Mouse (Mus musculus) bone marrow macrophage, adult 2 months (primary cell): ENCODE measurements around the gene P3h1. TPM values are rescaled to one million over a fixed set of nuclear protein-coding genes. Genes with fewer than 3 reads are reported as not detected.
A peak's percentile ranks its signal among the peaks of the same experiment; 100 is the strongest.

Experiments used
- H3K27ac ChIP-seq: 2 replicates; pipeline ENCODE4 v1.5.1; 2012; ENCODE audit warnings: low read depth, low read length; ENCODE audit not compliant: insufficient read depth
- H3K4me1 ChIP-seq: 2 replicates; pipeline ENCODE4 v1.6.1; 2012; ENCODE audit warnings: low read length; ENCODE audit not compliant: control insufficient read depth, insufficient read depth
- H3K4me3 ChIP-seq: 2 replicates; pipeline ENCODE4 v1.5.1; 2012; ENCODE audit warnings: mild to moderate bottlenecking, low read length, moderate library complexity; ENCODE audit not compliant: insufficient read depth
- CTCF ChIP-seq: IDR thresholded peaks from 2 replicates; pipeline ENCODE4 v1.5.1; 2012; ENCODE audit warnings: low read depth, mild to moderate bottlenecking, low read length, moderate library complexity
- POLR2A ChIP-seq: IDR thresholded peaks from 2 replicates; pipeline ENCODE4 v1.6.1; 2012; ENCODE audit warnings: mild to moderate bottlenecking, low read depth, low read length, borderline replicate concordance
- polyA plus RNA-seq: library from polyadenylated mRNA; stranded (reverse); fragments of >200 nt; gene quantifications from 2 replicates; pipeline ENCODE4 v1.2.4, GENCODE M21; 2012; ENCODE audit not compliant: missing spikeins, insufficient read depth, insufficient read length

P3h1 gene
- polyA plus RNA-seq, 1 experiment, result 12.2 TPM

- TF ChIP-seq POLR2A, result no peak
- TF ChIP-seq CTCF, result no peak
- Histone ChIP-seq H3K27ac (peak overlapping the region; percentile 93), H3K4me3 (peak overlapping the region; percentile 98), H3K4me1 (peaks cover 10% of the 10 kb centered on the region)
These were observed 61.0 kb downstream of the P3h1 start for GRCm38 (mm10) chr4:119293574-119294258.

- Histone ChIP-seq H3K27ac (peak within 1 kb of the TSS; percentile 93), H3K4me3 (peak within 1 kb of the TSS; percentile 98), H3K4me1 (peaks cover 10% of the 10 kb centered on the region)
- no peak for TF ChIP-seq CTCF
- peak; percentile 56; the same call in 1 of the 2 replicates for TF ChIP-seq POLR2A
These were observed 61.9 kb downstream of the P3h1 start, which contains the start of gene Ybx1 for GRCm38 (mm10) chr4:119294415-119295133. Ybx1 (minus strand) TSS chr4:119294604.

GRCm38 (mm10) chr4:119295134-119295453 is 62.4 kb downstream of the P3h1 start:
- TF ChIP-seq CTCF, result no peak
- no peak for TF ChIP-seq POLR2A
- peak overlapping the region; percentile 89 for H3K4me3 ChIP-seq
- peak overlapping the region; percentile 74; the same call in 1 of the 2 replicates for H3K27ac ChIP-seq
- H3K4me1 ChIP-seq, result peaks cover 10% of the 10 kb centered on the region

- H3K4me3 ChIP-seq, result no peak overlapping the region
- TF ChIP-seq POLR2A (no peak), CTCF (no peak)
- peaks cover 12% of the 10 kb centered on the region for H3K4me1 ChIP-seq
- no peak overlapping the region for H3K27ac ChIP-seq
These were observed 64.6 kb downstream of the P3h1 start for GRCm38 (mm10) chr4:119297361-119297760.

Other genes starting within 250 kb of the P3h1 start
- gene Slc2a1, start 124.2 kb upstream of the P3h1 start, polyA plus RNA-seq, result 22.6 and 25.3 TPM in 2 replicates
- gene Zfp691, start 58.7 kb upstream of the P3h1 start, polyA plus RNA-seq, result 6.4 and 6.9 TPM in 2 replicates
- 0.68 TPM in 1 of 2 replicates, not detected in the other for gene Ermap, start 42.9 kb upstream of the P3h1 start, polyA plus RNA-seq
- 36.6 and 41.1 TPM in 2 replicates for gene Svbp, start 37.6 kb upstream of the P3h1 start, polyA plus RNA-seq
- not detected in 2 replicates for gene Tmem269, start 14.7 kb upstream of the P3h1 start, polyA plus RNA-seq
- 7.0 and 9.7 TPM in 2 replicates for gene AU022252, start 203 bp upstream of the P3h1 start, polyA plus RNA-seq
- not detected in 2 replicates for gene Cldn19, start 22.5 kb downstream of the P3h1 start, polyA plus RNA-seq
- 787 and 846 TPM in 2 replicates for gene Ybx1, start 61.7 kb downstream of the P3h1 start, polyA plus RNA-seq
- 31.6 and 33.3 TPM in 2 replicates for gene Ppih, start 87.6 kb downstream of the P3h1 start, polyA plus RNA-seq
- not detected in 2 replicates for gene Ccdc30, start 182.6 kb downstream of the P3h1 start, polyA plus RNA-seq
- gene Ppcs, start 189.5 kb downstream of the P3h1 start, polyA plus RNA-seq, result 6.3 and 8.1 TPM in 2 replicates
- gene Zmynd12, start 189.9 kb downstream of the P3h1 start, polyA plus RNA-seq, result not detected in 2 replicates